Mouse (Mus musculus) neural tube, embryonic 12.5 days (tissue): ENCODE results near the gene Parp12. TPM values are rescaled to one million over a fixed set of nuclear protein-coding genes. Genes with fewer than 3 reads are reported as not detected.

Source experiments
- ATAC-seq: fragments of 200-750 bp; cut with Nextera tagmentation; 2 replicates; pipeline ENCODE4 v1.8.0; 2017; ENCODE audit warnings: low read depth, mild to moderate bottlenecking, moderate TSS enrichment, moderate library complexity; ENCODE audit not compliant: low FRiP score
- H3K27ac ChIP-seq: fragments of 300-500 bp; sonication (generic); 2 replicates; pipeline ENCODE4 v1.5.1; 2016
- H3K27me3 ChIP-seq: fragments of 300-500 bp; sonication (generic); replicated peaks from 2 replicates; pipeline ENCODE4 v1.6.1; 2016; ENCODE audit warnings: mild to moderate bottlenecking
- H3K36me3 ChIP-seq: fragments of 300-500 bp; sonication (generic); 2 replicates; pipeline ENCODE4 v1.6.1; 2016; ENCODE audit warnings: mild to moderate bottlenecking
- H3K4me1 ChIP-seq: fragments of 300-500 bp; sonication (generic); 2 replicates; pipeline ENCODE4 v1.6.1; 2016
- H3K4me2 ChIP-seq: fragments of 300-500 bp; sonication (generic); replicated peaks from 2 replicates; pipeline ENCODE4 v1.6.1; 2016; ENCODE audit warnings: mild to moderate bottlenecking
- H3K4me3 ChIP-seq: fragments of 300-500 bp; sonication (generic); 2 replicates; pipeline ENCODE4 v1.5.1; 2016
- H3K9ac ChIP-seq: fragments of 300-500 bp; sonication (generic); 2 replicates; pipeline ENCODE4 v1.6.1; 2016; ENCODE audit warnings: mild to moderate bottlenecking
- H3K9me3 ChIP-seq: fragments of 300-500 bp; sonication (generic); 2 replicates; pipeline ENCODE4 v1.6.1; 2016; ENCODE audit warnings: mild to moderate bottlenecking
- WGBS: fragments of 180-500 bp; shearing (Covaris S2); methylation state at CpG from one replicate; pipeline ENCODE4 v1.1.7; 2016; 5-methylcytosine and 5-hydroxymethylcytosine counted together
- polyA plus RNA-seq: library from polyadenylated mRNA; unstranded; fragments of >200 nt; fragmentation: Nextera tagmentation; extraction: Ambion mirVana; gene quantifications from 2 replicates; pipeline ENCODE4 v1.2.1, GENCODE M21; 2016

The Parp12 gene
- polyA plus RNA-seq, 1 experiment from 2014 or later: 4.8 TPM

GRCm38 (mm10) chr6:39055831-39056261 lies 62.3 kb downstream of the Parp12 start:
- H3K4me1 ChIP-seq: peaks cover 3% of the 10 kb centered on the region
- no peaks in the 10 kb centered on the region for H3K9me3 ChIP-seq
- no peak overlapping the region for H3K4me2 ChIP-seq
- no peaks in the 10 kb centered on the region for H3K27me3 ChIP-seq
- no peak for ATAC-seq
- H3K9ac ChIP-seq: no peak overlapping the region
- H3K4me3 ChIP-seq: no peak overlapping the region
- no peaks in the 10 kb centered on the region for H3K36me3 ChIP-seq
- H3K27ac ChIP-seq: no peak overlapping the region
- 63% methylated on average over 7 of the region's 7 CpGs for WGBS

GRCm38 (mm10) chr6:39054878-39055508 lies 63.2 kb downstream of the Parp12 start:
- Histone ChIP-seq H3K9ac (no peak overlapping the region), H3K4me3 (no peak overlapping the region), H3K4me1 (no peaks in the 10 kb centered on the region), H3K4me2 (no peak overlapping the region), H3K36me3 (no peaks in the 10 kb centered on the region), H3K27ac (no peak overlapping the region), H3K9me3 (no peaks in the 10 kb centered on the region), H3K27me3 (no peaks in the 10 kb centered on the region)
- no peak for ATAC-seq
- WGBS: 63% methylated on average over 6 of the region's 6 CpGs

DNA sequence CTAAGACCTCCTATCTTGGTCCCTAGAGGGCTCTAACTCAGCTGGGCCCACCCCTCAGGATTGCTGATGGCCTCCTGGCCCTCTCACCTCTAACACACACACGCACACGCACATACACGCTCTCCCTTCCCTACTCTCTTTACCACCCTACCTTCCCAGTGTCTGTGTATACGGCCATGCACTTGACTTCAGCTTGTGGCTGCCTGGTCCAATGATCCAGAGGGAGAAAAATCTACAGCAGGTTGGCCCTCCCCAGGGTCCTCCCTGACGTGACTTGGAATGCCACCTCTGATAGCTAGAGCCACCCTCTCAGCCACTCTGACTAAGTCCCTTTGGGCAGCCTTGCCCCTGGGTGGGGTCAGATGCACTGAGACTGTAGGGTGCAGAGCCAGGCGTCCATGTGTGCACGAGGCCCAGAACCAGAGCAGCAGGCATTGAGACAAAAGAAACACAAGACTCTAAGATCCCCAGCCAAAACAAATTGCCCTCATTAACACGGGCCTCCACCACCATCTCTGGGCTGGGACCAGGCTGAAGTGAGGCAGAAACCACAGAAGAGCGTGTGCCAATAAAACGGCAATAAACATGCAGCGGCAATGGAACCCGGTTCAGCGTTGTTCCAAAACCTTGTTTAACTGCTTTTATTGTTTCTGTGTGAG lies 63.8 kb downstream of the Parp12 start:
- Histone ChIP-seq H3K9me3 (no peaks in the 10 kb centered on the region), H3K9ac (no peak overlapping the region), H3K4me2 (no peak overlapping the region), H3K27ac (no peak overlapping the region), H3K4me1 (no peaks in the 10 kb centered on the region), H3K4me3 (no peak overlapping the region), H3K27me3 (no peaks in the 10 kb centered on the region), H3K36me3 (no peaks in the 10 kb centered on the region)
- ATAC-seq: peak; percentile 33; the same call in 1 of the 2 replicates
- WGBS: 45% methylated on average over 13 of the region's 13 CpGs

DNA sequence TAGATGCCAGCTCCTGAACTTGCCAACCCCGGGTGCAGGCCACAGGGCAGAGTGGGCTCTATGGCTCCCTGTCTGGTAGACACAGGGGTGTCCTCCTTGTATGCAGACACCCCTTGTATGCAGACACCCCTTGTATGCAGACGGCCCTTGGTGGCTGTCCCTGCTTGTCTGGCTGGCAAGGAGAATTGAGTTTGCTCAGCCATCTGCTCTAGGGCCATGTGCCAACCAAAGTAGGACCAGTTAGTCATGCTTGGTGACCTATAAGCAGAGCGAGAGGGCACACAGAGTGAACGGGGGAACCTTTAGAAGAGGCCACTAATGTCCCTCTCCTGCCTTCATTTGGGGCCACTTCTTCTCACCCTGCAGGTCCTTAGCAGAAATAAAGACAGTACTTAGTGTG lies 65.5 kb downstream of the Parp12 start:
- H3K9ac ChIP-seq: no peak overlapping the region
- no peak overlapping the region for H3K4me3 ChIP-seq
- no peaks in the 10 kb centered on the region for H3K4me1 ChIP-seq
- no peak overlapping the region for H3K4me2 ChIP-seq
- no peaks in the 10 kb centered on the region for H3K27me3 ChIP-seq
- ATAC-seq: no peak
- no peaks in the 10 kb centered on the region for H3K9me3 ChIP-seq
- H3K36me3 ChIP-seq: no peaks in the 10 kb centered on the region
- no peak overlapping the region for H3K27ac ChIP-seq
- 83% methylated on average over 4 of the region's 4 CpGs for whole genome bisulfite sequencing

DNA sequence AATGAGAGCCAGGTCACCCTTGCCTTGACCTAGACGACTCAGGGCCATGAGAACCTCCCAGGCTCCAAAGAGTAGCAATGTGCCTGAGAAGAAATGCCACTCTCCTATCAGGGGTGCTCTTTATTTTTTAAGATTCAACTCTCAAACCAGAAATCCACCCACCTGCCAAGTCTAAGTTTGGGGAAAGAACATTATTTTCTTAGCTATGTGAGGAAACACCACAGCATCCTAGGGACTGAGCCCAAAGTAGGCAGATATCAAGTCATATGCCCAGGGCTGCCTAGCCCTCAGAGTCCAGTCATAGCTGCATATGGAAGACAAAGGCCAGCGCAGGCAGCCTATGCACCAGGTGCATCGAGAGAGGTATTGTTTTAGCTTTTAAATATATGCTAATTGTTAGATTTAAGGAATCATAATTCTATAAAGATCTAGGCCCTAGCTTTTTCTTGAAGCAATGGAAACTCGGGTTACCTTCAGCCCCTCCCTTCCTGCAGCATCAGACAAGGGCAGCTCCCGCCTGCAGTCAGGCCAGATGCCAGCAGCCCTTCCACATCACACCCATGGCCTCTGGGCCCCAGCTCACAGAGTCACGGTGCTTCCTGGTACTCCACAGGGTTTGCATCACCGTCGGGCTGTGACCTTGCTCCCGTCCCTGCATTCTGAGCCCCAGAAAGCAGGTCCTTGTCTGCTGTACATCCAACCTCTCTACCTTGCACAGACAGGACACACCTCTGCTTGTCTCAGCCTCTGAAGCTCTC lies 66.2 kb downstream of the Parp12 start:
- Histone ChIP-seq H3K36me3 (no peaks in the 10 kb centered on the region), H3K4me1 (no peaks in the 10 kb centered on the region), H3K4me3 (no peak overlapping the region), H3K4me2 (no peak overlapping the region), H3K9me3 (no peaks in the 10 kb centered on the region), H3K27me3 (no peaks in the 10 kb centered on the region), H3K9ac (no peak overlapping the region), H3K27ac (no peak overlapping the region)
- ATAC-seq: no peak
- 85% methylated on average over 9 of the region's 9 CpGs for WGBS

DNA sequence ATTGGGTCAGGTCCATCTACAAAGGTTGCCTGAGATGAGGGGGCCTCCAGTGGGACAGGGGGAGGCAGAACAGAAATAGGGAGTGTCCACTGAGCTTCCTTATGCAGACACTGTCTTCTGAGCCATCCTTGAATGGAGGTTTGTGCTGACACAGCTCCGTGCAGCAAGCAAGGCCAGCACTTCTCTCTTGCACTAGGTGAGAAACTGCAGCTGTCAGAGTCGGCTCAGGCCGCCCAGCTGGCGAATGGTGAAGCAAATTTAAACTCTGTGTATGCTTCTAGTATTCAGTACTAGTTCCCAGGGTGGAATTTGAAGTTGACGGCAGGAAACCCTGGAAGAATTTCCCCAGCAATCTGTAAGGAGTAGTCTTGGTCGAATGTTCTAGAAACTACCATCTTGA lies 67.3 kb downstream of the Parp12 start:
- no peak overlapping the region for H3K27ac ChIP-seq
- H3K9me3 ChIP-seq: no peaks in the 10 kb centered on the region
- no peaks in the 10 kb centered on the region for H3K27me3 ChIP-seq
- H3K9ac ChIP-seq: no peak overlapping the region
- H3K4me3 ChIP-seq: no peak overlapping the region
- 85% methylated on average over 6 of the region's 6 CpGs for WGBS
- H3K36me3 ChIP-seq: no peaks in the 10 kb centered on the region
- no peak for ATAC-seq
- no peak overlapping the region for H3K4me2 ChIP-seq
- no peaks in the 10 kb centered on the region for H3K4me1 ChIP-seq

GRCm38 (mm10) chr6:39049141-39049540 lies 69.0 kb downstream of the Parp12 start:
- no peaks in the 10 kb centered on the region for H3K27me3 ChIP-seq
- H3K4me1 ChIP-seq: no peaks in the 10 kb centered on the region
- no peak for ATAC-seq
- H3K4me3 ChIP-seq: no peak overlapping the region
- no peak overlapping the region for H3K27ac ChIP-seq
- no peaks in the 10 kb centered on the region for H3K36me3 ChIP-seq
- H3K9ac ChIP-seq: no peak overlapping the region
- WGBS: 72% methylated on average over 5 of the region's 5 CpGs
- no peak overlapping the region for H3K4me2 ChIP-seq
- H3K9me3 ChIP-seq: no peaks in the 10 kb centered on the region

- ATAC-seq: no peak
- no peaks in the 10 kb centered on the region for H3K9me3 ChIP-seq
- 90% methylated on average over 9 of the region's 9 CpGs for WGBS
These were observed 77.7 kb downstream of the Parp12 start for GRCm38 (mm10) chr6:39040451-39040850.

More at GRCm38 (mm10) chr6:39040451-39040850, 77.7 kb downstream of the Parp12 start:
- Histone ChIP-seq H3K9ac (no peak overlapping the region), H3K4me2 (no peak overlapping the region), H3K27me3 (no peaks in the 10 kb centered on the region), H3K36me3 (no peaks in the 10 kb centered on the region), H3K27ac (no peak overlapping the region), H3K4me3 (no peak overlapping the region), H3K4me1 (no peaks in the 10 kb centered on the region)

Other genes starting within 250 kb of the Parp12 start
- 2.0 and 2.3 TPM in 2 replicates for gene Tbxas1, start 242.9 kb downstream of the Parp12 start, polyA plus RNA-seq
- 32.7 and 38.8 TPM in 2 replicates for gene Hipk2, start 242.2 kb downstream of the Parp12 start, polyA plus RNA-seq
- 19.5 and 20.7 TPM in 2 replicates for gene Kdm7a, start 88.4 kb upstream of the Parp12 start, polyA plus RNA-seq